Mouse (Mus musculus): ENCODE measurements around the gene Ushbp1. TPM values are rescaled to one million over a fixed set of nuclear protein-coding genes. Genes with fewer than 3 reads are reported as not detected.
"Not testable (repeated sequence)": the region's sequence is repeated elsewhere in the genome, so short reads cannot be mapped to it uniquely, and the experiment has no call there.

Gene Ushbp1
- total and polyA plus RNA-seq, 3 experiments, result 11.9 to 40.1 (median 16.8) TPM

GRCm38 (mm10) chr8:71369040-71369718, 26.4 kb downstream of the Ushbp1 start:
- no peak for DNase-seq

DNA sequence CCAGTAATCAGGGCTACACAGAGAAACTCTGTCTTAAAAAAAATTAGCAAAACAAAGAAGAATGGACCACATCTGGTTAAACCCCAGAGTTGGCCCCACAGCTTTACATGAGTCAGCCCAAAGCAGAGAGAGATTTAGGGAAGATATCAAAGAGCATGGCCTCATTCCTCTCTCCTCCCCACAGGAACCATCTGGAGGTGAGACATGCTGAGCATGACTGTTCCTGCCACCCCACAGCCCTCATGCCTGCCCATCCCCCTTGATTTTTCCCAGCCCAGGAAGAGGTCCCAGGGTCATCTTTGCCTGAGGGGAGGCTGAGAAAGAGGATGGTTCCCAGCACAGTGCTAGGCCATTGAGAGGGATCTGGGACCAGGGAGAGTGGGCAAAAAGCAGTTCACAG, 27.2 kb downstream of the Ushbp1 start:
- no peak for DNase-seq

- no peak for DNase-seq
Measured at GRCm38 (mm10) chr8:71367529-71368176, 27.9 kb downstream of the Ushbp1 start.

DNA sequence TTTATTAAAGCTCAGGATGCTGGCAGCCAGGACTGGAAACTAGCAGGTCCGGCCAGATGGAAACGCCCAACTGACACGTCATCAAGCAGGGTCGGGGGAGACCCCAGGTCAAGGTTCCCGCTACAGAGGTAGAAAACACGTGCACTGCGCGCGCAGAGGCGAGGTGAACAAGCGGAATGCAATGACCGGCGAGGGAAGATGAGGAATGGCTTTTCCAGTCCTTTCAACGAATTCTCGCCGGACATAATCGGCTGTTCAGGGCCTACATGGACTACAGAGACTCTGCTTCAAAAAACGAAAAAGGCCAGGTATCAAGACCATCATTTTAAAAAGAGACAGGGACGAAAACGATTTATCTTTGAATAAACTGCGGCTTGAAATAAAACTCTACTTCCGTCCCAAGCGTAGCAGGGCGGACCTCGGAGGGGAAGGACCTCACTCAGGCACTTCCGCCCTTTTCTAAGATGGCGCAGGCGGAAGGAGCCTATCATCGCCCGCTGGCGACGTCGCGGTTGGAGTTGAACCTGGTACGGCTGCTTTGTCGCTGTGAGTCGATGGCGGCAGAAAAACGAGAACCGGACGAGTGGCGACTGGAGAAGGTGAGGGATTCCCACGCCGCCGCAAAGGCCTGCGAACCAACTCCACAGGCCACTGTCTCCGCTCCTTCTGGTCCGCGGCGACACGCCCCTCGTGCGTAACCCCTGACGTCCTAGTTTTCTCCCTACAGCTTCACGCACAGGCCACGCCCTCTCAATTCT, 28.7 kb downstream of the Ushbp1 start, which contains the start of gene Use1:
Gene Use1 (plus strand): TSS at position 78 of the 758 bp plus-strand sequence.
- peak; percentile 97 for DNase-seq

DNA sequence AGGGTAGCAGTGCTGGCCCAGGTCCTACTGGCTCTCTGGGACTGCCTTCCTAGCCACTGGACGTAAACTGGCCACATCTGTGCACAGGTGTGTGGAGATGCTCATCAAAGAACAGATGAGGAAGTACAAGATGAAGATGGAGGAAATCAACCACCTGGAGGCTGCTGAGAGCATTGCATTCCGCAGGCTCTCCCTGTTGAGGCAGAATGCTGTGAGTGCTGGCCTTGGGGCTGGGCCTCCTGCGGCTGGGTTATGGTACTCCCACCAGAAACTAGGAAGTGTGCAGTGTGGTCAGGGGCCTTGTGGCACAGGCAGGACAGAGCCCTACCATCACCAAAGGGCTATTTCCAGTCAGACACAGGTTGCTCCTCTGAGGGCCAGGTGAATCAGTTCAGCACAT, 37.6 kb downstream of the Ushbp1 start:
- no peak for DNase-seq

GRCm38 (mm10) chr8:71351520-71351919, 44.1 kb downstream of the Ushbp1 start:
- no peak for DNase-seq

DNA sequence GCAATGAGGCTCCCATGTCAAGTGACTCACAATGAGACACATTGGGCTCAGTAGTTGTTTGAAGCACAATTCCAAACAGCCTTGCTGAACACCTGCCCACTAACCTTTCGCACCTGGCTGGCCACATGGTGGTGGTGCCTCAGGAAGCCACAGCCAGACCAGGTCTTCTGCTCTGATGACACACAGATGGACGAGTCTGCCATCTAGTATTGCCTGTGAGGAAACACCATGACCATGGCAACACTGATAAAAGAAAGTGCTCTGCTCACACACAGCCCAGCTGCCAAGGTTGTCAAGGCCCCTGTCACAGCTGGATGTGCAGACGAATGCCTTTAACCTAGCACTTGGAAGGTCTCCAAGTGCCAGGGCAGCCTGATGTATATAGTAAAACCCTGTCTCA, 44.5 kb downstream of the Ushbp1 start:
- peak; percentile 18 for DNase-seq

DNA sequence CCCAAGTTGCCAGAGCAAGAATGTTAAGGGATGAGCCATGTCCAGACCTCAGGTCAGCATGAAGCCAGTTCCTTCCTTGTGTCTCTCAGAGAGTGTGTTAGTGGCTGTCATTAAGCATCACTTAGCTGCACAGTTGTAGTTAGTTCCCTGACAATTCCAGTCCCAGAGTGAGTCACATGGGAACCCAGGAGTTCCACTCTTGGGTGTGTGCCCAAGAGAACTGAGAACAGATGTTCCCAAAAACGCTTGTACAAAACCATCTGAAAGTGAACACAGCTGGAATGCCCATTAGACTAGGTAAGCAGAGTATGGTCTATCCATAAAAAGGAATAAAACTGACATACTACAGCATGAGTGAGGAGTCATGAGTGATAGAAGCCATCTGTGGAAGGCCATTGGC, 49.0 kb downstream of the Ushbp1 start:
- DNase-seq, result no peak

DNA sequence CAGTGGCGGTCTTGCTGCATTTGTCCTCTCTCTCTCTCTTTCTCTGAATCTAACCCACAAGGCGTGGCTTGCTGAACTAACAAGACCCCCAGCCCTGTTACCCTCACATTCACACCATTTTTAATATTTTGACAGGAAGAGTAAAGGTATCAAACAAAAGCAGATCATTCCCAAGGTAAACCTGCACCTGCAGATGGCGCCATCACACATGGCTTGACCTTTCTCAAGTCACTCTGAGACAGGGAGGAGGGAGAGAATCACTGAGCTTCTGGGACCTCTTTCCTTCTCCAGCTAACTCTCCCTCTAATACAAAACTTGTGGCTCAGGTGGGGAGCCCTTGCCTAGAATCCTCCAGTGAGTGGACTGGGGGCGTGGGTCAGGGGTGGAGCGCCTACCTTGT, 55.0 kb downstream of the Ushbp1 start:
- DNase-seq, result no peak

GRCm38 (mm10) chr8:71337834-71338233, 57.8 kb downstream of the Ushbp1 start:
- not testable (repeated sequence) for DNase-seq

Other genes starting within 250 kb of the Ushbp1 start
- 10 to 100 TPM; 32.6 to 34.1 TPM for gene Myo9b, start 123.1 kb downstream of the Ushbp1 start, total RNA-seq (2021)
- gene Myo9b, start 123.1 kb downstream of the Ushbp1 start, polyA plus RNA-seq (2012; rRNA removed), result 19.2 and 24.3 TPM in 2 replicates
- gene Haus8, start 122.9 kb downstream of the Ushbp1 start, total RNA-seq (2021), result 10 to 100 TPM; 12.7 to 19.5 TPM
- 3.7 and 4.7 TPM in 2 replicates for gene Haus8, start 122.9 kb downstream of the Ushbp1 start, polyA plus RNA-seq (2012; rRNA removed)
- gene Use1, start 29.0 kb downstream of the Ushbp1 start, total RNA-seq (2021), result 100 to 1,000 TPM; 167 to 218 TPM
- gene Use1, start 29.0 kb downstream of the Ushbp1 start, polyA plus RNA-seq (2012; rRNA removed), result 69.3 and 79.6 TPM in 2 replicates
- 10 to 100 TPM; 16.5 to 17.8 TPM for gene Ocel1, start 24.5 kb downstream of the Ushbp1 start, total RNA-seq (2021)
- gene Ocel1, start 24.5 kb downstream of the Ushbp1 start, polyA plus RNA-seq (2012; rRNA removed), result 32.1 and 36.1 TPM in 2 replicates
- 10 to 100 TPM; 49.7 to 71.5 TPM for gene Nr2f6, start 13.8 kb downstream of the Ushbp1 start, total RNA-seq (2021)
- gene Nr2f6, start 13.8 kb downstream of the Ushbp1 start, polyA plus RNA-seq (2012; rRNA removed), result 335 and 389 TPM in 2 replicates
- gene Babam1, start 1.1 kb upstream of the Ushbp1 start, total RNA-seq (2021), result 100 to 1,000 TPM; 106 to 119 TPM
- 143 and 164 TPM in 2 replicates for gene Babam1, start 1.1 kb upstream of the Ushbp1 start, polyA plus RNA-seq (2012; rRNA removed)
- gene Ankle1, start 10.2 kb upstream of the Ushbp1 start, total RNA-seq (2021), result under 1 TPM; 0.48 to 0.58 TPM
- 3.4 and 4.2 TPM in 2 replicates for gene Ankle1, start 10.2 kb upstream of the Ushbp1 start, polyA plus RNA-seq (2012; rRNA removed)
- 10 to 100 TPM; 52.1 to 64.4 TPM for gene Abhd8, start 67.9 kb upstream of the Ushbp1 start, total RNA-seq (2021)
- 220 and 223 TPM in 2 replicates for gene Abhd8, start 67.9 kb upstream of the Ushbp1 start, polyA plus RNA-seq (2012; rRNA removed)
- 100 to 1,000 TPM; 130 to 133 TPM for gene Mrpl34, start 69.2 kb upstream of the Ushbp1 start, total RNA-seq (2021)
- gene Mrpl34, start 69.2 kb upstream of the Ushbp1 start, polyA plus RNA-seq (2012; rRNA removed), result 230 and 261 TPM in 2 replicates
- 10 to 100 TPM; 54.7 to 76.7 TPM for gene Dda1, start 73.4 kb upstream of the Ushbp1 start, total RNA-seq (2021)
- gene Dda1, start 73.4 kb upstream of the Ushbp1 start, polyA plus RNA-seq (2012; rRNA removed), result 129 and 149 TPM in 2 replicates
- gene Ano8, start 90.2 kb upstream of the Ushbp1 start, total RNA-seq (2021), result 10 to 100 TPM in 1 of 2 experiments, 1 to 10 TPM in 1; 9.9 to 16.4 TPM
- gene Ano8, start 90.2 kb upstream of the Ushbp1 start, polyA plus RNA-seq (2012; rRNA removed), result 44.9 and 54.6 TPM in 2 replicates
- gene Gtpbp3, start 92.3 kb upstream of the Ushbp1 start, total RNA-seq (2021), result 10 to 100 TPM; 15.6 to 26.7 TPM
- gene Gtpbp3, start 92.3 kb upstream of the Ushbp1 start, polyA plus RNA-seq (2012; rRNA removed), result 58.3 and 77.4 TPM in 2 replicates
- 100 to 1,000 TPM; 198 to 219 TPM for gene Plvap, start 116.0 kb upstream of the Ushbp1 start, total RNA-seq (2021)
- gene Plvap, start 116.0 kb upstream of the Ushbp1 start, polyA plus RNA-seq (2012; rRNA removed), result 559 and 580 TPM in 2 replicates
- gene Ccdc194, start 129.9 kb upstream of the Ushbp1 start, total RNA-seq (2021), result not detected
- not detected in 2 replicates for gene Ccdc194, start 129.9 kb upstream of the Ushbp1 start, polyA plus RNA-seq (2012; rRNA removed)
- 10 to 100 TPM; 63.1 to 98.6 TPM for gene Bst2, start 141.7 kb upstream of the Ushbp1 start, total RNA-seq (2021)
- gene Bst2, start 141.7 kb upstream of the Ushbp1 start, polyA plus RNA-seq (2012; rRNA removed), result 457 and 528 TPM in 2 replicates
- 10 to 100 TPM; 64.7 to 74.4 TPM for gene Mvb12a, start 147.1 kb upstream of the Ushbp1 start, total RNA-seq (2021)
- 230 and 237 TPM in 2 replicates for gene Mvb12a, start 147.1 kb upstream of the Ushbp1 start, polyA plus RNA-seq (2012; rRNA removed)
- 1 to 10 TPM; 4.1 to 6.8 TPM for gene Tmem221, start 163.1 kb upstream of the Ushbp1 start, total RNA-seq (2021)
- 31.6 and 35.2 TPM in 2 replicates for gene Tmem221, start 163.1 kb upstream of the Ushbp1 start, polyA plus RNA-seq (2012; rRNA removed)
- 1 to 10 TPM; 1.2 to 1.6 TPM for gene Nxnl1, start 170.8 kb upstream of the Ushbp1 start, total RNA-seq (2021)
- gene Nxnl1, start 170.8 kb upstream of the Ushbp1 start, polyA plus RNA-seq (2012; rRNA removed), result 0.26 and 0.54 TPM in 2 replicates
- gene Slc27a1, start 173.1 kb upstream of the Ushbp1 start, total RNA-seq (2021), result 100 to 1,000 TPM; 195 to 212 TPM
- 479 and 725 TPM in 2 replicates for gene Slc27a1, start 173.1 kb upstream of the Ushbp1 start, polyA plus RNA-seq (2012; rRNA removed)
- 100 to 1,000 TPM; 125 to 142 TPM for gene Pgls, start 196.4 kb upstream of the Ushbp1 start, total RNA-seq (2021)
- gene Pgls, start 196.4 kb upstream of the Ushbp1 start, polyA plus RNA-seq (2012; rRNA removed), result 675 and 694 TPM in 2 replicates
- gene Fam129c, start 201.8 kb upstream of the Ushbp1 start, total RNA-seq (2021), result 1 to 10 TPM; 2.1 to 2.5 TPM
- gene Fam129c, start 201.8 kb upstream of the Ushbp1 start, polyA plus RNA-seq (2012; rRNA removed), result 2.0 and 2.5 TPM in 2 replicates
- 10 to 100 TPM; 53.3 to 60.8 TPM for gene Colgalt1, start 215.2 kb upstream of the Ushbp1 start, total RNA-seq (2021)
- gene Colgalt1, start 215.2 kb upstream of the Ushbp1 start, polyA plus RNA-seq (2012; rRNA removed), result 201 and 217 TPM in 2 replicates

All from adrenal gland, adult 2 months (tissue).